Mouse (Mus musculus) right cerebral cortex, adult 18-20 months (tissue): ENCODE measurements around the gene Spata31d1c.

ENCODE experiments used
- DNase-seq: peaks from one replicate; pipeline ENCODE4 v3.0.0; 2022; ENCODE audit warnings: mixed read lengths

The Spata31d1c gene

GRCm38 (mm10) chr13:65032758-65033157 is at the start of gene Spata31d1c:
Gene Spata31d1c (plus strand): TSS chr13:65033058.
- no peak for DNase-seq

DNA sequence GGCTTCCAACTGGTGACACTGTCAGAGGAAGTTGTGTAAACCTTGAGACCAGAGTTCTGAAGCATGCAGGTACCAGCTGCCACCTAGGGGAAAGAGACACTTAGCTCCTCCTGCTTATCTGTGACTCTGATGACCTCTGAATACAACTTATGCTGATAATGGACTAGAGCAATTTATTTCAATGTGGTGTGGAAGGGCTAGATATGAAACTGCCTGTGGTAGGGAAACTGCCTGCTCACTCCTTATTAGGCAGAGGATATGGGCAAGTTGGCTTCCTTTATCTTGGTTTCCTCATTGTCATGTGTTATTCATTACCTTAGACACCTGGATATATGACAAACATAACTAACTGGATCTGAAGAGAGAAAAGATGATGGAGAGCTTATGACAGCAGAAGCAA is 44.0 kb upstream of the Spata31d1c start:
- no peak for DNase-seq

- no peak for DNase-seq
These were observed 27.4 kb upstream of the Spata31d1c start for GRCm38 (mm10) chr13:65005414-65005813.

GRCm38 (mm10) chr13:65006760-65007159 is 26.1 kb upstream of the Spata31d1c start:
- no peak for DNase-seq

GRCm38 (mm10) chr13:65007971-65008370 is 24.9 kb upstream of the Spata31d1c start:
- DNase-seq = no peak

DNA sequence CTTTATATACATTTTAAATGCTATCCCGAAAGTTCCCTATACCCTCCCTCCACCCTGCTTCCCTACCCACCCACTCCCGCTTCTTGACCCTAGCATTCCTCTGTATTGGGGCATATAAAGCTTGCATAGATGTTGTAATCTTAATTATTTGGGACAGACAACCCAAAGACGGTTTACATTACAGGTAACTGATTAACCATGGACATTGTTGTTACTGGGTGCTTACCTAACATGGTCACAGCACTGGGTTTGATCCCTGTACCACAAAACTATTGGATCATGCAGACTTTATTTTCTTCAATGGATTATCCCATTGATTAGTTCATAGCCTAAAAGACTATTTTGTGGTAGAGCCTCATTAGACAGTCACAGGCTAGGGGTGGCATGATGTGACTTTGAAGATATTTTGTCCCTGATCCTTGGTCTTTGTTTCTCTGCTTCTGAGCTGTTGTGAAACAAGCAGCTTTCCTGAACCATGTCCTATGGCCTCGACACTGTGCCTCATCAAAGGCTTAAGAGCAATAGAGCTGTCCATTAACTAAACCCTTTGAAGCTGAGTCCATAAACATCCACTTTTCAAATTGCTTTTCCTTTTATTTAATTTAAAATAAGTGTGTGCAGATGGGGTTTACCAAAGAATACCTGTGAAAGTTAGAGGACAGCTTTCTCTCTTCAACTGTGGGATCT is 21.7 kb upstream of the Spata31d1c start:
- no peak for DNase-seq

GRCm38 (mm10) chr13:65035057-65035456 is 2.2 kb downstream of the Spata31d1c start:
- DNase-seq = no peak

DNA sequence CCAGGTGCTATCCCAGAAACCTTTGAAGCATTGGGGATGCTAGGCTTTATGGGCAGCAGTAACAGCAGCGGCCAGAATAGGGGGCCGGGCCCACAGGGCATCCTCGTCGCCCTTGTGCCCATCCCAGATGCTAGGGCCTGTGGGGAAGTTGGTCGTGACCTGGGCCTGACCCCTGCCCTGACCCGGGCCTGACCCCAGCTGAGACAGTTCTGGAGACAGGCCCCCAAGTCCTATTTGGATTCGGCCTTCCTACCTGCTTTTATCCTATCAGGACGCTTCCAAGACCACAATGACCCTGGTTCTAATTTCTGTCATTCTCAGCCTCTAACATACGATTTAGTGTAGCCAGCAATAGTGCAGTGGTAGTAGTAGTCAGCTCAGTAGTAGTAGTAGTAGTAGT is 19.8 kb downstream of the Spata31d1c start, which contains the start of gene Prss47:
Gene Prss47, minus strand, starts transcription at position 101 of the 400 bp plus-strand sequence.
- no peak for DNase-seq

- no peak for DNase-seq
These were observed 37.1 kb downstream of the Spata31d1c start for GRCm38 (mm10) chr13:65069969-65070368.
